Mouse (Mus musculus) cerebellum, adult 2 months (tissue): ENCODE results near the gene Shank2. TPM values are rescaled to one million over a fixed set of nuclear protein-coding genes. Genes with fewer than 3 reads are reported as not detected.
A peak's percentile ranks its signal among the peaks of the same experiment; 100 is the strongest.

Experiments
- DNase-seq, 2 experiments: peaks; one replicate each; pipeline ENCODE4 v3.0.0; 2021
- H3K27ac ChIP-seq: fragments of 200-500 bp; 2 replicates; pipeline ENCODE4 v1.5.1; 2012; ENCODE audit warnings: low read length, control low read depth, inconsistent platforms; ENCODE audit not compliant: insufficient read depth
- H3K27me3 ChIP-seq: fragments of 200-500 bp; 2 replicates; pipeline ENCODE4 v1.6.1; 2012; ENCODE audit warnings: inconsistent platforms, mild to moderate bottlenecking, low read length, moderate library complexity; ENCODE audit not compliant: control insufficient read depth, insufficient read depth
- H3K4me1 ChIP-seq: fragments of 200-500 bp; 2 replicates; pipeline ENCODE4 v1.6.1; 2011; ENCODE audit warnings: low read length; ENCODE audit not compliant: control insufficient read depth, insufficient read depth
- H3K4me3 ChIP-seq: fragments of 200-500 bp; replicated peaks from 2 replicates; pipeline ENCODE3; 2011; ENCODE audit warnings: mild to moderate bottlenecking, low read depth, low read length, control low read depth; ENCODE audit not compliant: insufficient read depth
- CTCF ChIP-seq: fragments of 200-500 bp; IDR thresholded peaks from 2 replicates; pipeline ENCODE4 v1.5.1; 2011; ENCODE audit warnings: low read depth, mild to moderate bottlenecking, control low read depth, low read length, moderate library complexity, borderline replicate concordance; ENCODE audit not compliant: insufficient read depth
- POLR2A ChIP-seq: fragments of 200-500 bp; IDR thresholded peaks from 2 replicates; pipeline ENCODE4 v1.6.1; 2011; ENCODE audit warnings: low read length, control low read depth, borderline replicate concordance; ENCODE audit not compliant: insufficient read depth
- WGBS: fragments of 180-500 bp; shearing (Covaris S2); methylation state at CpG from one replicate; pipeline ENCODE4 v1.1.7; 2018; 5-methylcytosine and 5-hydroxymethylcytosine counted together
- polyA plus RNA-seq: library from polyadenylated mRNA; depleted of rRNA; stranded (reverse); fragments of >200 nt; gene quantifications from 2 replicates; pipeline ENCODE4 v1.2.3, GENCODE M21; 2012

Shank2 gene
- polyA plus RNA-seq, 1 experiment, result 46.3 TPM

GRCm38 (mm10) chr7:144432920-144433319 is 431.2 kb downstream of the Shank2 start:
- no peak overlapping the region for H3K27ac ChIP-seq
- TF ChIP-seq CTCF, result no peak
- no peak for TF ChIP-seq POLR2A
- no peak for DNase-seq
- WGBS, result 42% methylated on average over 2 of the region's 2 CpGs
- no peaks in the 10 kb centered on the region for H3K4me1 ChIP-seq
- H3K4me3 ChIP-seq, result no peak overlapping the region
- no peaks in the 10 kb centered on the region for H3K27me3 ChIP-seq

GRCm38 (mm10) chr7:144438811-144439210 is 437.1 kb downstream of the Shank2 start:
- no peak for TF ChIP-seq CTCF
- no peak for TF ChIP-seq POLR2A
- Histone ChIP-seq H3K27me3 (no peaks in the 10 kb centered on the region), H3K4me3 (no peak overlapping the region), H3K27ac (no peak overlapping the region), H3K4me1 (no peaks in the 10 kb centered on the region)
- over 99% methylated on average over 7 of the region's 7 CpGs for WGBS
- no peak for DNase-seq

- Histone ChIP-seq H3K27me3 (no peaks in the 10 kb centered on the region), H3K27ac (no peak overlapping the region), H3K4me3 (no peak overlapping the region), H3K4me1 (no peaks in the 10 kb centered on the region)
- 83% methylated on average over 11 of the region's 11 CpGs for WGBS
- no peak for TF ChIP-seq CTCF
- TF ChIP-seq POLR2A, result no peak
- DNase-seq, result no peak
These were observed 439.7 kb downstream of the Shank2 start for GRCm38 (mm10) chr7:144441466-144441865.

- Histone ChIP-seq H3K4me1 (no peaks in the 10 kb centered on the region), H3K4me3 (no peak overlapping the region), H3K27me3 (no peaks in the 10 kb centered on the region), H3K27ac (no peak overlapping the region)
- TF ChIP-seq POLR2A (no peak), CTCF (no peak)
- WGBS, result 90% methylated on average over 4 of the region's 4 CpGs
- no peak for DNase-seq
These were observed 440.2 kb downstream of the Shank2 start for GRCm38 (mm10) chr7:144441976-144442375.

- peaks cover 5% of the 10 kb centered on the region for H3K4me1 ChIP-seq
- TF ChIP-seq CTCF (no peak), POLR2A (no peak)
- H3K27ac ChIP-seq, result no peak overlapping the region
- DNase-seq, result no peak
- H3K27me3 ChIP-seq, result no peaks in the 10 kb centered on the region
- WGBS, result 97% methylated on average over 7 of the region's 7 CpGs
- no peak overlapping the region for H3K4me3 ChIP-seq
These were observed 443.1 kb downstream of the Shank2 start for GRCm38 (mm10) chr7:144444788-144445187.

GRCm38 (mm10) chr7:144447146-144447545 is 445.4 kb downstream of the Shank2 start:
- H3K4me3 ChIP-seq, result no peak overlapping the region
- no peaks in the 10 kb centered on the region for H3K27me3 ChIP-seq
- no peak overlapping the region for H3K27ac ChIP-seq
- no peak for DNase-seq
- WGBS, result 91% methylated on average over 3 of the region's 3 CpGs
- H3K4me1 ChIP-seq, result peaks cover 9% of the 10 kb centered on the region
- TF ChIP-seq CTCF, result no peak
- no peak for TF ChIP-seq POLR2A

- H3K27ac ChIP-seq, result no peak overlapping the region
- no peaks in the 10 kb centered on the region for H3K27me3 ChIP-seq
- H3K4me1 ChIP-seq, result peaks cover 9% of the 10 kb centered on the region
- 94% methylated on average over 1 of the region's 1 CpGs for WGBS
- no peak overlapping the region for H3K4me3 ChIP-seq
- DNase-seq, result no peak
- TF ChIP-seq CTCF (no peak), POLR2A (no peak)
These were observed 446.5 kb downstream of the Shank2 start for GRCm38 (mm10) chr7:144448186-144448585.

- peak; percentile 82 to 83 for DNase-seq
- TF ChIP-seq CTCF (no peak), POLR2A (no peak)
- WGBS, result 30% methylated on average over 13 of the region's 13 CpGs
- H3K4me3 ChIP-seq, result no peak overlapping the region
- H3K27me3 ChIP-seq, result no peaks in the 10 kb centered on the region
- H3K4me1 ChIP-seq, result peaks cover 9% of the 10 kb centered on the region
- H3K27ac ChIP-seq, result no peak overlapping the region
These were observed 448.2 kb downstream of the Shank2 start for GRCm38 (mm10) chr7:144449637-144450570.
